Mouse (Mus musculus) olfactory bulb, adult 2 months (tissue): Measurements from ENCODE around the gene 2210016F16Rik. TPM values are rescaled to one million over a fixed set of nuclear protein-coding genes. Genes with fewer than 3 reads are reported as not detected.
"Not testable (repeated sequence)": the region's sequence is repeated elsewhere in the genome, so short reads cannot be mapped to it uniquely, and the experiment has no call there.

ENCODE experiments used
- H3K27ac ChIP-seq: fragments of 200-500 bp; 2 replicates; pipeline ENCODE4 v1.5.1; 2012; ENCODE audit warnings: low read depth, low read length; ENCODE audit not compliant: insufficient read depth
- H3K4me1 ChIP-seq: fragments of 200-500 bp; 2 replicates; pipeline ENCODE4 v1.6.1; 2012; ENCODE audit warnings: low read length; ENCODE audit not compliant: control insufficient read depth, insufficient read depth
- H3K4me3 ChIP-seq: fragments of 200-500 bp; 2 replicates; pipeline ENCODE4 v1.5.1; 2012; ENCODE audit warnings: mild to moderate bottlenecking, low read depth, low read length, moderate library complexity; ENCODE audit not compliant: insufficient read depth
- CTCF ChIP-seq: fragments of 200-500 bp; IDR thresholded peaks from 2 replicates; pipeline ENCODE4 v1.5.1; 2012; ENCODE audit warnings: low read depth, mild to moderate bottlenecking, low read length, moderate library complexity; ENCODE audit not compliant: insufficient read depth
- POLR2A ChIP-seq: fragments of 200-500 bp; IDR thresholded peaks from 2 replicates; pipeline ENCODE4 v1.6.1; 2012; ENCODE audit warnings: mild to moderate bottlenecking, low read depth, low read length, moderate library complexity; ENCODE audit not compliant: insufficient read depth
- WGBS: fragments of 180-500 bp; shearing (Covaris S2); methylation state at CpG from one replicate; pipeline ENCODE4 v1.1.7; 2018; 5-methylcytosine and 5-hydroxymethylcytosine counted together
- polyA plus RNA-seq: library from polyadenylated mRNA; stranded (reverse); fragments of >200 nt; gene quantifications from 2 replicates; pipeline ENCODE4 v1.2.4, GENCODE M21; 2012; ENCODE audit warnings: low replicate concordance; ENCODE audit not compliant: missing spikeins, insufficient read depth, insufficient read length

The 2210016F16Rik gene
- polyA plus RNA-seq: not detected in 2 replicates

DNA sequence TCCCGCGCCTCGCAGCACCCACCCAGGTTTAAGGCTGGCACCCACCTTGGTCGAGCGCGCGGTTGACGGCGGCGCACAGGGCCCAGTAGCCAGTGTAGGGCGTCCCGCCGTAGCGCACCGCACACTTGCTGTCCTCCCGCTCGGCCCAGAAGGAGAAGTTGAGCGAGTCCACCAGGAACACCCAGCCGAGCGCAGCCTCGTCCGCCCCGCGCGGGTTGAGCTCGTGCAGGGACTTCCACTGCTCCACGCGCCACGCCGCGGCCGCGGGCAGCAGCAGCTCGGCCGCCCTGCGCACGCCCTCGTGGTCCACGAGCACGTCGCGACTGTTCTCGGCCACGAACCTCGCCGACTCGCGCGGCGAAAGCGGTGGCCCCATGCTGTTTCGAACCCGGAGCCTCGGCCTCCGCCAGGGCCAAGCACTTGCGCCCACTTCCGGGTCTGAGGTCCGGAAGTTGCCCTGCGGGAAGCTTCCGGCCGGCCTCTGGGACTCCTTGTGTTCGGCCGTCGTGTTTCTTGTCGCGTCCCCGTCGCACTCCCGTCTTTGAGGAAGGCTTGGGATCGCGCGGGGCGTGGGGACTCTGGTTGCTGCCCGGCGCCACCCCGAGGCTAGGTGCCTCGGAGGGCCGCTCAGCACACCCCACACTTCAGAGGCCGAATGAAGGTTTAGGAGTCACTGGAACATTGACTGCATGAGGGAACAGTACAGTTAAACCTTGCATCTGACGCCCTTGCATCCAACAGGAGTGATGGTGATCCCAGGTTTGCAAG lies at the start of gene 2210016F16Rik:
2210016F16Rik (minus strand) TSS at position 447 of the 768 bp plus-strand sequence.
- TF ChIP-seq CTCF (no peak), POLR2A (no peak)
- 2% methylated on average over 79 of the region's 80 CpGs for WGBS
- H3K4me3 ChIP-seq: peak within 1 kb of the TSS; percentile 55
- H3K27ac ChIP-seq: no peak within 1 kb of the TSS
- H3K4me1 ChIP-seq: 0 out of 2 replicates have a peak, but pooled peaks cover 4% of the 10 kb centered on the region

DNA sequence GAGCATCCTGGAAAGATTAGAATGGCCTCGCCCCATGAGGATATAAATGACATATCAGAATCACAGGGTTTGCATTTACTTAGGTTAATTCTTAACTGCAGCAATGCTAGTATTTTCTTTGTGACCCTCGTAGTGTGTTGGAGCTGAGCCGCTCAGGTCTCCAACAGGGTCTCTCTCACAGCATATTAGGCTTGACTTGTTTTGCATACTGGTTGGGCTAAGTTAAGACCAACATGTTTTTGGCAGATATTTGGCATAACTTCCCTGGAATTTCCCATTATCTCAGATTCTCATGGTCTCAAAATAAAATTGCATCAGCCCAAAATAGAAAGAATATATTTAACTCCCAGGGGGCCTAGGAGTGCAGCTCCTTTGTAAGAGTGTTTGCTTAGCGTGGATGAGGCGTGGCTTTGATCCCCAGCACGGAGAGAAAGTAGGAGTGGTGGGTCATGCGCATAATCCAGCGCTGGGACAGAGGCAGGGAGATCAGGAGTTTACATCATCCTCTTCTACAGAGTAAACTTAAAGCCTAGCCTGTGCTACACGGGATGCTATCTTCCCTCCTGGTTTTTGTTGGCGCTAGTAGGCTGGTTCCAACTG lies 38.1 kb upstream of the 2210016F16Rik start:
- Histone ChIP-seq H3K27ac (no peak overlapping the region), H3K4me3 (no peak overlapping the region), H3K4me1 (peaks cover 5% of the 10 kb centered on the region)
- TF ChIP-seq CTCF (no peak), POLR2A (no peak)
- WGBS: 60% methylated on average over 10 of the region's 10 CpGs

DNA sequence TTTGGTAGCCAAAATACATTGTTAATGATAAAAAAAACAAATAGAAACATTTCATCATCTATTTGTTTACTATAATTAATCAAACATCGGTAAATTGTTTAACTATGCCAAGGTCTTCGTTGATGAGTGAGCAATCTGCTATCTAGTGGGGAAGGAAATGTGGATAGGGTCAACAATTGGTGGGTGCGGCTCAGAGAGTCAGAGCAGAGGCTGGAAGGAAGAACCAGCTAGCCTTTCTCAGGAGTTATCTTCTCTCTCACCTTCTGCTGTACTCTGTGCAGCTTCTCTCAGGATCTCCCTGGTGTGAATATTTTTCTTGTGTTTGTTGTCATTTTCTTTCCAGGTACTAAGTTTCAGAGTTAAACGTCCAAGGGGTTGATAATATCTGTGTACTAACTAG lies 37.2 kb upstream of the 2210016F16Rik start:
- Histone ChIP-seq H3K4me1 (peaks cover 5% of the 10 kb centered on the region), H3K27ac (no peak overlapping the region), H3K4me3 (no peak overlapping the region)
- WGBS: 80% methylated on average over 4 of the region's 4 CpGs
- TF ChIP-seq CTCF: no peak
- no peak for TF ChIP-seq POLR2A

DNA sequence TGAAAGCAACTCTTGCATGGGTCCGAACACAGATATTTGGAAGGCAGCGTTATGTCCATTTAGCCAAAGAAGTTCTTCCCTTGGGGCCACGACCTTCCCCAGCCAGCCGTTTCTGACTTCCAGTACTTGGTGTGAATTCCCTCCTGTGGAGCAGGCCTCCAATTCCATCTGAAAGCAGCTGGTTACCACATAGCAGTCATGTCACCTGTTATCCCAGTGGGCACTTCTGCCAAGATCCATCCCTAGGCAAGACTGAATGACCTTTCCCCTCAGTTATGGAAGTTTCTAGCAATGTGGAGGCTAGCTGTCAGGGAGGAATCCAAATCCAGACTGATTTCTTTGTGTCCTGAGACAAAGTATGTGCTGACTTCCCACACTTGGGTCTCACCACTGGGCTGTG lies 36.0 kb upstream of the 2210016F16Rik start:
- WGBS: 90% methylated on average over 4 of the region's 4 CpGs
- Histone ChIP-seq H3K4me3 (no peak overlapping the region), H3K4me1 (peaks cover under 1% of the 10 kb centered on the region; the same call in 1 of the 2 replicates), H3K27ac (no peak overlapping the region)
- TF ChIP-seq CTCF: no peak
- TF ChIP-seq POLR2A: no peak

DNA sequence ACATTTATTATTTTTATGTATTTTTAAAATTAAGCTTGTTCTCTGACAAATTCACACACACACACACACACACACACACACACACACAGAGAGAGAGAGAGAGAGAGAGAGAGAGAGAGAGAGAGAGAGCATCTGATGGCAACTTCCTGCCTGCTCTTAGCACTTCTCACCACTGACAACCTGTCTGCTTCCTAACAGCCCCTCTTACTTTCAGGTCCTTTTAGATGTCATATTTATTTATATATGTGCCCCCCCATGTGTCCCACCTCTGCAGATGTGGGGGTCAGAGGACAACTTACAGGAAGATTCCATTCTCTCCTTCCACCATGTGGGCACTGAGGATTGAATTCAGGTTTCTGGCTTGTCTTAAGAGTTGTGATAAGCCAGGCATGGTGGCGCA lies 34.2 kb upstream of the 2210016F16Rik start:
- Histone ChIP-seq H3K27ac (no peak overlapping the region), H3K4me1 (no peaks in the 10 kb centered on the region), H3K4me3 (no peak overlapping the region)
- WGBS: 100% methylated on average over 1 of the region's 1 CpGs
- TF ChIP-seq CTCF (no peak), POLR2A (no peak)

DNA sequence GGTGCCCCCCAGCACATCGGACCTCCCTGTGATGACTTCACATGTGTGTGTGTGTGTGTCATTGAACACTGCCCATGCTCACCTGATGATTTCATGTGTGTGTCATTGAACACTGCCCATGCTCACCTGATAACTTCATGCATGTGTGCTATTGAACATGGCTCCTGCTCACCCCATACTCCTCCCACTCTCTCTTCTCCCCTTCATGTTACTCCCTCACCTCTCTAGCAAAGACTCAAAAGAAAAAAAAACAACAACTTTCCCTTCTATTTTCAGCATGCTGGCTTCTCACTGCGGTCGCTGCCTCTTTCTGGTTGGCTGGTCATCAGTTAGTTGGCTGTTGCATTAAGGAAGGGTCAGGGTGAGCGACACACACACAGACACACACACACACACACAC lies 33.6 kb upstream of the 2210016F16Rik start:
- TF ChIP-seq CTCF: no peak
- TF ChIP-seq POLR2A: no peak
- H3K4me3 ChIP-seq: no peak overlapping the region
- H3K27ac ChIP-seq: no peak overlapping the region
- WGBS: 80% methylated on average over 4 of the region's 4 CpGs
- no peaks in the 10 kb centered on the region for H3K4me1 ChIP-seq

DNA sequence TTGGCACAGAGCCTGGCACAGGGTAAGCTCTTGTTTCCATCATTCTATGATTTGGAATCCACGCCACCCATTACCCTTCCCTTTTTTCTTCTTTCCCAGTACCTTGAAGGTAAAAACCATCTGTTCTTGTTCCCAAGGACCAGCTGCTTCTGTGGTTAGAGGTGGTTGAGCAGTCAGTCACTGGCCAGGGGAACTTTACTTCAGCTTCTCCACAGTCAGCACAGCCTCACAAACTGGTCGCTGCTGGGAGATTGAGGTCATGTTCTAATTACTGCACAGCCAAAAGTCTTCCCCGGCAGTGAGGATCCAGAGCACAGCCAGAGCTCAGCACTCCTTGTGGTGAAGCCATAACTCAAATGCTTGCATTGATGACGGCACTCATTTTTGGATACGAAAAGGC lies 30.8 kb upstream of the 2210016F16Rik start:
- 77% methylated on average over 5 of the region's 5 CpGs for WGBS
- H3K27ac ChIP-seq: no peak overlapping the region
- no peak for TF ChIP-seq CTCF
- no peak for TF ChIP-seq POLR2A

DNA sequence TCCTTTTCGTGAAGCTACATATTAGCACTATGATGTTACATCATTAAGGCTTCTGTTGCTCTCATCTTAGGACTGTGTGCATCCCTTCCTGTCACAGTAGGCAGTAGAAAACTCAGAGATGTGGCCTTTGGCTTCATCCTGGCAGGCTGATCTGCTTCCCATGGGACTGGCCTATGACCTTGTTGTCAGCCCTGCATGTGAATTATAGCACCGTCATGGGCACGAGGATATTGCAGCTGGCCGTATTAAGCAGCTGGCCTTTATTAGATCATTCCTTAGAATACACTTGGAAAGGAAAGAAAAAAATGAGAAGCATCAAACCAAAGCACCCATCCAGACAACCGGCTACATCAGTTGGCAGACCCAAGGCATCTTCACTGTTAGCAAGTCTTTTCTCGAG lies 30.3 kb upstream of the 2210016F16Rik start:
- Histone ChIP-seq H3K4me3 (no peak overlapping the region), H3K27ac (no peak overlapping the region), H3K4me1 (no peaks in the 10 kb centered on the region)
- WGBS: 75% methylated on average over 6 of the region's 6 CpGs
- TF ChIP-seq CTCF (no peak), POLR2A (no peak)

More for the DNA sequence above, 30.8 kb upstream of the 2210016F16Rik start:
- Histone ChIP-seq H3K4me3 (no peak overlapping the region), H3K4me1 (no peaks in the 10 kb centered on the region)

DNA sequence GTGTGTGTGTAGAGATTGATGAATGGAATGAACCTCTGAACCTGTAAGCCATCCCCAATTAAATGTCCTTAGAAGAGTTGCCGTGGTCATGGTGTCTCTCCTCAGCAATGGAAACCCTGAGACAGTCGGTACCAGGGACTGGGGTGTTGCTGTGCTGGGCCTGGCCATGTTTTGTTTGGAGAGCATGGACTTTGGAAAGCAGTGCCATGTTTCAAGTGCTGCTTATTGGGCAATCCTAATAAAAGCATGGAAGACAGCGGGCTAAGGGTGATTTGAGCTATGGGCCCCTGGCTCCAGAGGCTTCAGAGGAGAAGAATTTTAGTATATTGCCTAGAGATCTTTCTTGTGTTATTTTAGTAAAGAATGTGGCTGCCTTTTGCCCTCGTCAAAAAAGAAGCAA lies 26.0 kb upstream of the 2210016F16Rik start:
- H3K4me3 ChIP-seq: no peak overlapping the region
- 95% methylated on average over 4 of the region's 4 CpGs for WGBS
- H3K4me1 ChIP-seq: no peaks in the 10 kb centered on the region
- no peak for TF ChIP-seq CTCF
- TF ChIP-seq POLR2A: no peak
- H3K27ac ChIP-seq: no peak overlapping the region

DNA sequence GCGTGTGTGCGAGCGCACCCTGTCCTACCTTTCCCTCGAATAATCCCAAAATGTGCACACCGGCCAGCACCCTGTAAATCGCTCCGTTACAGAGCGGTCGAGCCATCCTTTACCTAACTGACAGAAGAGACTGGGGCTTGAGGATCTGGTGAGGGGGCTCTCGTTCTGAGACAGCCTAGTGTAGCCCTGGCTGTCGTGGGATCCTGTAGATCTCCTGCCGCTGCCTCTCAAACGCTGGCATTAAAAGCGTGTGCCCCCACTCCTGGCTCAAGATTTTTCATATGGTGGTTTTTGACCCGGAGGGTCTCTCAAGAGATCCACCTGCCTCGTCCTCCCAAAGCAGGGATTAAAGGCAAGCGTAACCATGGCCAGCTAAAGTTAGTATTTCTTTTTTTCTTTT lies 18.2 kb upstream of the 2210016F16Rik start, which contains the start of gene Hnrnpk:
Hnrnpk (minus strand) TSS at position 101 of the 400 bp plus-strand sequence.
- WGBS: 6% methylated on average over 17 of the region's 17 CpGs
- Histone ChIP-seq H3K4me3 (peak within 1 kb of the TSS; percentile 97), H3K27ac (peak within 1 kb of the TSS; percentile 100)
- H3K4me1 ChIP-seq: not testable (repeated sequence)
